Mouse (Mus musculus): ENCODE measurements at regions not wholly inside any gene's neighbourhood (a gene's known extent, or its start where the extent isn't known, plus 50 kb on each side); places are given as distances from the start of the nearest gene placed in this dataset.
"Not testable (repeated sequence)": the region's sequence is repeated elsewhere in the genome, so short reads cannot be mapped to it uniquely, and the experiment has no call there.

- no peak for DNase-seq
Observed at GRCm38 (mm10) chr10:117498497-117498896, 118.7 kb upstream of the Cpsf6 start.

- DNase-seq, result no peak
Observed at GRCm38 (mm10) chr10:117497565-117498256, 117.9 kb upstream of the Cpsf6 start.

DNA sequence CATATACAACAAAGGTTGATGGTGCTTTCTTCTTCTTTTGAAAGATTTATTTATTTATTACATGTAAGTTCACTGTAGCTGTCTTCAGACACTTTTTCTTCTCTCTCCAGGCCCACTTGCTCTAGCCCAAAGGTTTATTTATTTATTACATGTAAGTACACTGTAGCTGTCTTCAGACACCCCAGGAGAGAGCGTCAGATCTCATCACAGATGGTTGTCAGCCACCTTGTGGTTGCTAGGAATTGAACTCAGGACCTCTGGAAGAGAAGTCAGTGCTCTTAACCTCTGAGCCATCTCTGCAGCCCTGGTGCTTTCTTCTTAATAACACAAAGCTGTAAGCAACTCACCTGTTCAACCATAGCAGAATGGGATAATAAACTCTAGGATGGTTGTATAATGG, 117.3 kb upstream of the Cpsf6 start:
- not testable (repeated sequence) for DNase-seq

- no peak for DNase-seq
Observed at GRCm38 (mm10) chr10:117496064-117497011, 116.5 kb upstream of the Cpsf6 start.

- no peak for DNase-seq
Observed at GRCm38 (mm10) chr10:117494171-117494701, 114.4 kb upstream of the Cpsf6 start.

- DNase-seq, result no peak
Observed at GRCm38 (mm10) chr10:117493824-117494121, 114.0 kb upstream of the Cpsf6 start.

- no peak for DNase-seq
Observed at GRCm38 (mm10) chr10:117493091-117493823, 113.4 kb upstream of the Cpsf6 start.

DNA sequence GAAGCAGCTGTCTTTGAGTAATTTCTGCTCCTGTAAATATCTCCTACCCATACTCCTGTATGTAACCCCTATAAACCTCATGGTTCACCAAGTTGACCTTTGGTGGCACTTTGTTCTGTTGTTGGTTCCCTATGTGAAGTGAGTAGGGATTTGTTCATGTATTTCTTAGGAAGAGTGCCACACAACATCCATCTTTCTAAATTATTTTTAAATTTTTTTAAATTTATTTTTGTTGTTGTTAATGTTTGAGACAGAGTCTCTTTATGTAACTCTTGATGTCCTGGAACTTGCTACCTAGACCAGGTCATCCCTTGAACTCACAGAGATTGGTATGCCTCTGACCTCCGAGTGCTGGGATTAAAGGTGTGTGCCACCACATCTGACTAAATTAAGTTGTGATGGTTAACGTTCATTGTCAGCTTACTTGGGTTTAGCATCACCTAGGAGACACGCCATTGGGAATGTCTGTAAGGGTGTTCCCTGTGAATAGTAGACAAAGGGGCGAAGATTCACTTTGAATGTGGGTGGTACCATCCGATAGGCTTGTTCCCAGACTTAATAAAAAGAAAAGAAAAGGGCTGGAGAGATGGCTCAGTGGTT, 112.7 kb upstream of the Cpsf6 start:
- DNase-seq, result no peak

GRCm38 (mm10) chr10:117491711-117492110, 111.9 kb upstream of the Cpsf6 start:
- no peak for DNase-seq

DNA sequence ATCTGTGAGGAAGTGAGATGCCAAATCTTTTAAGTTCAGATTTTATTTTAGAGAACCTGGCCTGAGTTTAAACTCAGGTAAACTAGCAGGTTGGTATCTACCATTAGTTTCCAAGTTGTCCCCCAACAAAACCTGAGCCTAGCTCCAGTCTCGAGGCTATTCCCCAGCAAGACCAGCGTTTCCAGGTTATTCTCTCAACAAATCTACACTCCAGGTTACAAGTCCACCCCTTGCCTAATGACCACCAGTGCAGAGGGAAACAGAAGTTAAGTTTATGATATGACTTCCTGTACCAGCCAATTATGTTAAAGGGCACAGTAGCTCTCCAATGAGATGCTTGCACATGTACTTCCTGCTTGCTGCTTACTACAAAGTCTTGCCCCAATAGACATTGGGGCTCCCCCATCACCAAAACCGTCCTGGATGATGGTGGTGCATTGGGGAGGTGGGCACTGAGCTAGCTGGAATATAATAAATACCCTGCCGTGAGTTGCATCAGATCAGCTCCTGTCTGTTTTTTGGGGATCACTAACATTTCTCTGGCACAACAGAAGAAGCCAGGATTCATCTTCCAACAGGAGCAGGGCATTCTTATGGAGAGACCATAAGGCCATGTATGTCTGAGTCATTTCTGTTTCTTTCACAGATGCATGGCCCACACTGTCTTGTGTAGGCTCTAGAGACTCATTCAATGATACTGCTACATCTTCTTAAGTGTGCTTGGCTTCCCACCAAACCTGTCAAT, 111.2 kb upstream of the Cpsf6 start:
- no peak for DNase-seq

GRCm38 (mm10) chr10:117483091-117483600, 103.3 kb upstream of the Cpsf6 start:
- DNase-seq, result no peak

DNA sequence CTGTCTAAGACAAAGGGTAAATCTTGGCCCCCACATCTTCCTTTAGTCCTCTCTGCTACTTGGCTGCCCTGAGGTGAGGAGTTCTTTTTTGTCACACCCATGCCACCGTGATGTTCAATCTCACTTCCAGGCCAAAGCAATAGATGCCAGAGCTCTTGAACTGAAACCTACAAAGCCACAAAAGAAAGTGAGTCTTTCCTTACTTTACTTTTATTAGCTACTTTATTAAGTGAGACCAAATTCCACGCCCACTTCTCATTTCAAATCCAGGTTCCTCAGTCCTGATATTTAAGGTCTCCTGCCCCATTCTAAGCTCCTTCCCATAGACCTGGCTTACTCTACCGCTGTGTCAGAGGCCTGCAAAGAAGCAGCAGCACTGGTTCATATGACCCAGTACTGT, 102.5 kb upstream of the Cpsf6 start:
- no peak for DNase-seq

DNA sequence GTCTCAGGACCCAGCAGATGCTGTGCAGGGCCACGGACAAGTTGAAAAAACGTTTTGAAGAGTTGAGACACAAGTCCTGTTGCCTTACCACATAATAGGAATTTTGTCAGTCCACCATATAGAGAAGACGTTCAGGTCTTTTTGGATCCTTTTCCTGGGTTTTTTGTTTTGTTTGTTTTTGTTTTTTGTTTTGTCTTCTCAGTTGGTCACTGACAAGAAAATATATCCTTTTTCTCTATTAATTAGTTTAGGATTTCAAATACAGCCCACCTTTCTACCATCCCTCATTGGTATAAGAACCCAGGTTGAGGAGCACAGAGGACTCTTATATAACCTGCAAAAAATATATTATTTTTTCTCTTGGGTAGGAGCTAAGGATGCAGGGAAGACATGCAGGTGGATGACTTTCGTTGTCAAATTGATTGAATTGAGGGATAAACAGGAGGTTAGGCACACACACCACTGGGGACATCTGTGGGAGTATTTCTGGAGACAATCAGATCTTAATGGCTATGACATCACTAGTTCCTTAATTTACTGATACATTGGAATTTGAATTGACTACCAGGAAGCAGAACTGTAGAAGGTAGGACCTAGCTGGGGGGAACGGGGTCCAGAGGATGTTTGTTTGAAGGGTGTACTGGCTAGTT, 101.7 kb upstream of the Cpsf6 start:
- no peak for DNase-seq

- no peak for DNase-seq
Observed at GRCm38 (mm10) chr10:117480456-117480850, 100.6 kb upstream of the Cpsf6 start.

DNA sequence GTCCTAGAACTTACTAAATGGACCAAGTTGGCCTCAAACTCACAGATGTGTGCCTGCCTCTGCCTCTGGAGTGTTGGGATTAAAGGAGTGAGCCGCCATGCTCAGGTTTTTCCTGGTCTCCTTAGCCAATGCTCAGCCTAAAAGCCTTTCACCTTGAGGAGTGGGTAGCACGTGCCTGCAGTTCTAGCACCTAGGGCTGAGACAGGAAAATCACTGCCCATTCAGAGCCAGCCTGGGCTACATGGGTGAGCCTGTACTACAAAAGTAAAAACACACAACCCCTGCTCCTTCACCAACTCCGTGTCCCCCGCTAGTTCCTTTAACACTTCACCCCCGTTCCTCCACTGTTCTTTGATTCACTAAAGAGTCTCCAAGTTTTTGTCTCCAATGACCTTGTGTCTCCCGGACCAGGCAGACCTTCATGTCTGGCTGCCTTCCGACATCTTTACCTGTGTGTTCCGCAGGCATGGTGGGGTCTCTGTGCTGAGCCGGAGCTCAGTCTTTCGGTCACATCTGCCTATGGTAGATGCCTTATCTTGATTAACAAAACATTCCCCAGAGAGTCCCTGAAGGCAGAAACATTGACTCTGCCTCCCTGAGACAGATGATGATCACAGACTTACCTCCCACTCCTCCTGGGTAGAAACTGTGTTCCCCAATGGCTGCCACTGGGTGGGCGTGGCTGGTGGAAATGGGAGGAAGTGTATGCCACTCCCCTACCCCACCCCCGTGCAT, 100.1 kb upstream of the Cpsf6 start:
- DNase-seq, result no peak

- no peak for DNase-seq
Observed at GRCm38 (mm10) chr10:117478931-117479280, 99.1 kb upstream of the Cpsf6 start.

DNA sequence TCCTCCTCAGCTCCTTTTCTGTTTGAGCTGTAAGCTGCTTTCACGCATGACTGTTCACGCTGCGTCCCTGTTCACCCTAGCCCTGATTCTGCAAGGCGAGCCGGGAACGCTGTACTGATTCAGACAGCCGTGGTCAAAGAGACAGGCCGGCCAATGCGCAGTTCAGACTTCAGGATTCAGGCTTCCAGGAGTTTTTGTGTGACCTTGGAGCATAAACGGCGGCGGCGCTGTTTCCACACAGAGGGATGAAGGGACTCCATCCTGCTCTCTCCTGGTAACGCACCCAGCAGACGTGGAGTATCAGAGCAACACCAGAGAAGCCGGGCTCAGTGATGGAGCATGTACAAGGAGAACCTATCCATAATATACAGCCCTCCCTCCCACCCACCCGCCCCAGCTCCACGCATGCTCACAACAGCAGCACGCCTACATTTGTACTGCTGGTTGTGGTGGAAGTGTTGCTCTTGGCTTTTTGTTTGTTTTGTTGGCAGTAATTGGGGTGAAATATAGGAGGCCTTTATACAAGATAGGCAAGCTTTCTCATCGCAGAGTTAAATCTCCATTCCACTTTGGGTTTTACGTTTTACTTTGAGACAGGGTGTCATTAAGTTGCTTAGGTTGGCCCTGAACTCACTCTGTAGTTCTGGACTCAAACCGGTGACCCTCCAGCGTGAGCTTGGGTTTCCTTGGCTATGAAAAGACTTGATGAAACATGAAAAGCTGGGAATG, 98.6 kb upstream of the Cpsf6 start:
- DNase-seq, result no peak

DNA sequence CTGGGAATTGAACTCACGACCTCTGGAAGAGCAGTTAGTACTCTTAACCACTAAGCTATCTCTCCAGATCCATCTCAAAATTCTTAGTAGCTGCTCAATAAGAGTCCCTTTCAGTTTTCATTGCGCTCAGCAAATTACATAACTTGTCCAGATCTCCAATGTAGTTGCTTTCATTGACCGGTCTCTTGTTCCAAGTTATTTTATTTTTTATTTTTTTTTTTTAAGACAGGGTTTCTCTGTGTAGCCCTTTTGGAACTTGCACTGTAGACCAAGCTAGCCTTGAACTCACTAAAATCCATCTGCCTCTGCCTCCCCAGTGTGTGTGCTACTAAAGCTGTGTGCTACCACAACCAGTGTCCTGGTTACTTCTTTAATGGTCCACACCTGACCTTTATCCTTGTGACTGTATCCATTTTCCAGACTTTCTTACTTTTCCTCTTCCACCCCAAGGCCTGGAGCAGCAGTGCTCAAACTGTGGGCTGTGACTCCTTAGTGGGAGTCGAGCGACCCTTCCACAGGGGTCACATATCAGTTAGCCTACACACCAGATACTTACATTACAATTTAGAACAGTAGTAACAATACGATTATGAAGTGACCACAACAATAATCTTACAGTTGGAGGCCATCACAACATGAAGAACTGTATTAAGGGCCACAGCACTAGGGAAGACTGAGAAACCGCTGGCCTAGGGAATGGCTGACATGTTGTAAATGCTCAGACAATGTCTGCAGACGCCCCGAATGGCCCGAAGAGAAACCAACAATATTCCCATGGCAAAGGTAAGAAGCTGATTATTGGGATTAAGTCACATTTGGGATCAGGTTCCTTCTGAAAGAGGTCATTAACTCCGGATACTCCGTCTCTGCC, 97.8 kb upstream of the Cpsf6 start:
- DNase-seq, result no peak
